Mouse (Mus musculus) layer of hippocampus, postnatal 14 days (tissue): ENCODE measurements around the gene Psmd2. TPM values are rescaled to one million over a fixed set of nuclear protein-coding genes. Genes with fewer than 3 reads are reported as not detected.
"Not testable (repeated sequence)": the region's sequence is repeated elsewhere in the genome, so short reads cannot be mapped to it uniquely, and the experiment has no call there.

ENCODE experiments used
- DNase-seq, 2 experiments: peaks; one replicate each; pipeline ENCODE4 v3.0.0; 2021 to 2022; ENCODE audit warnings: low spot score in 2 of 2, mixed read lengths in 1 of 2
- total RNA-seq, 2 experiments: library from RNA; stranded (reverse); gene quantifications; 2 replicates each; pipeline ENCODE4 v1.2.3; 2021

Gene Psmd2
- total RNA-seq, 2 experiments from 2014 or later, result 239 to 245 TPM

GRCm38 (mm10) chr16:20651947-20652310 lies 477 bp downstream of the Psmd2 start:
- no peak for DNase-seq

GRCm38 (mm10) chr16:20653315-20653714 lies 1.9 kb downstream of the Psmd2 start:
- no peak for DNase-seq

- DNase-seq, result no peak
These were observed 6.2 kb downstream of the Psmd2 start for GRCm38 (mm10) chr16:20657661-20658060.

GRCm38 (mm10) chr16:20668013-20668412 lies 16.6 kb downstream of the Psmd2 start, which contains the start of gene Eif4g1:
Gene Eif4g1 (plus strand): TSS chr16:20668313.
- DNase-seq, result not testable (repeated sequence)

GRCm38 (mm10) chr16:20670291-20670690 lies 18.8 kb downstream of the Psmd2 start:
- DNase-seq, result no peak

GRCm38 (mm10) chr16:20671886-20672285 lies 20.4 kb downstream of the Psmd2 start:
- no peak for DNase-seq

- DNase-seq, result peak; percentile 94 to 97
These were observed 21.0 kb downstream of the Psmd2 start for GRCm38 (mm10) chr16:20672500-20672902.

DNA sequence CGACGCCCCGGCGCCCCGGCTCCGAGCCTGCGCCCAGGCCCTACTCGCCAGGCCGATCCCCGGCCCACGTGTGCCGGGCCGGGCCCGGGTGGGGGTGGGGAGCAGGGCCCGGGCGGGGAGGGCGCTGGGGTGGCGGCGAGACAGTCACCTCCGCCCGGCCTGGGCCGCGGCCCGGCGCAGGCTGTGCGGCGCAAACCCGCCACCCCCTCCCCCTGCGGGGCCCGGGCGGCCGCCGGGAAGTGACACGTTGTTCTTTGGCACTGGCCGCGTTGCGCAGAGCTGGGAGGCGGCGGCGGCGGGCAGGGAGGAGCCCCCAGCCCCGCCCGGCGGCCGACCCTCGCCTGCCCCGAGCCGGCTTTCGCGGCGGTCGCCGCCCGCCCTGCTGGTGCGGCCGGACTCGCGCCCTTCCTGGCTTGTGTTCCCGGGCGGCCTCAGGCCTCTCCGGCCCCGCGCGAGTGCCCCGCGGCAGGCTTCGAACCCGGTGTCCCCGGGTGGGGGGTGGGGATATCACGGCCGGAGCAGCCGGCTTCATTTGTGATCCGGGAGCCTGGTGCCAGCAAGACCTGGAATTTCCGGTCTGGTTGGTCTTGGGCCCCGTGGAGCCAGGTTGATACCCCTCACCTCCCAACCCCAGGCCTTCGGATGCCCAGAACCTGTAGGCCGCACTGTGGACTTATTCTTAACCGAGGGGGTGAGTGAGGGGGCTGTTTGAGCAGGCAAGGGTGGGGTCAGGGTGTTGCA lies 21.7 kb downstream of the Psmd2 start:
- peak; percentile 40 to 45 for DNase-seq

DNA sequence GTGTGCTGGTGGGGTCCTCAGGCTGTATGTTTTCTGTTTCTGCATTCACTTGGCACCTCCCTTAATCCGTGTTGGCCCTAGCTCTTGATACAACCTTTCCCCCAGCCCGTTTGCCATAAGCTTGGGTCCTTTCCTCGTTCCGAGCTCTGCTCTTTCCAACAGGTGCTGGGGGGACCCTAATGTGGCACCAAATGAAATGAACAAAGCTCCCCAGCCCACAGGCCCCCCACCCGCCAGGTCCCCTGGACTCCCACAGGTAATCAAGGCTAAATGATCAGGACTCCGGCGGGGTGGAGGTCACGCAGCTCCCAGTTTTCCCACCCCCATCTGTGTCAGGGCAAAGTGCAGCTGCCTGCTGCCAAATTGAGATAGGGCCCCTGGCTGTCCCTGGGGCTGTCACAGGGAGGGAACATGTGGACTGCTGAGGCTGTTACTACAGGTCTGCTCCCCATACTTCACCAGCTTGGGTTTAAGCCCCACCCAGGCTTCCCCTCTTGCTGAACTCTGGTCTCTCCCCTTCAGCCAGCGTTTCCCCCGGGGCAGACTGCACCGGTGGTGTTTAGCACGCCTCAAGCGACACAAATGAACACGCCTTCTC lies 22.4 kb downstream of the Psmd2 start:
- no peak for DNase-seq

- no peak for DNase-seq
These were observed 23.8 kb downstream of the Psmd2 start for GRCm38 (mm10) chr16:20675213-20675612.

- DNase-seq, result no peak
These were observed 25.2 kb downstream of the Psmd2 start for GRCm38 (mm10) chr16:20676702-20677101.

GRCm38 (mm10) chr16:20677380-20677779 lies 25.9 kb downstream of the Psmd2 start:
- no peak for DNase-seq

GRCm38 (mm10) chr16:20677974-20678675 lies 26.7 kb downstream of the Psmd2 start:
- peak; percentile 51 to 57 for DNase-seq

DNA sequence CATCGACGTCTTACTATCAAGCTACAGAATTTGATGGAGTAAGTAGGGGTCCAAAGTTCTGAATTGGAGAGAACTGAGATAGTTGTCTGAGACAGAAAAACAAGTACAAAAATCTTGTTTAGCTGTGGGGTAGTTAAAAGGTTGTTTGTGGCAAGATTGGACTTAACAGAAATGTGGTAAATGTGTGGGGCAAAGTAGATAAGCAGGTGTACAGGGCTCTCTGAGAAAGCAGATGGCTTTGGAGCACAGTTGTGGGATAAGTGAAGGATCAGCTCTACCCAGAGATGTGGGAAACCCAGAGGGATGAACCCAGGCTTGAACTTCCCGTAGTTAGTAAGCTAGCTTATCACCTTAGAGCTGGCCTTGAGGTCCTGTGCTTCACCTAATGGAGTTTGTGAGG lies 39.3 kb downstream of the Psmd2 start:
- no peak for DNase-seq

- DNase-seq, result no peak
These were observed 40.2 kb downstream of the Psmd2 start for GRCm38 (mm10) chr16:20691617-20692016.

- peak; percentile 18 to 31 for DNase-seq
These were observed 41.0 kb downstream of the Psmd2 start for GRCm38 (mm10) chr16:20692241-20692965.

GRCm38 (mm10) chr16:20693111-20693701 lies 41.8 kb downstream of the Psmd2 start, which contains the start of gene Fam131a:
Gene Fam131a (plus strand): TSS chr16:20693241.
- DNase-seq, result peak; percentile 91 to 97

DNA sequence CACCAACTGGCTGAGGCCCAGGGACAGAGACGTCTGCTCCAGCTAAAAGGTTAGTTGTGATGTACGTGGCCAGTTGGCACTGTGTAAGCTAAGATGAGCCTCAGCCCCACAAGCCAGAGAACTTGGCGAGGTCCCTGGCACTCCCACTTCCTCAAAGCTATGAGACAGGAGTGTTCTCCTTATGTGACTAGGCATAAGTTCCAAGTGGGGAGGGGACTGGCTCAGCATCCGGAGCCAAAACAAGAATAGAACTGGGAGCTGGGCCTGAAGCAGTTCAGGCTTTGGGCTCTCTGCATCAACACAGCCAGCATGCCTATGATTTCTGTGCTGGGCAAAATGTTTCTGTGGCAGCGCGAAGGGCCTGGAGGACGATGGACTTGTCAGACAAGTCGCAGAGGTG lies 43.3 kb downstream of the Psmd2 start:
- DNase-seq, result peak; percentile 67 to 89

- peak; percentile 97 to 99 for DNase-seq
These were observed 44.3 kb downstream of the Psmd2 start for GRCm38 (mm10) chr16:20695622-20696323.

- no peak for DNase-seq
These were observed 47.8 kb downstream of the Psmd2 start for GRCm38 (mm10) chr16:20699266-20699665.
